In genomic region chr12:104751331-104751813, GRCm38 (mm10) we compare ENCODE assay signal across 8 mouse cellular contexts. TPM values are rescaled to one million over a fixed set of nuclear protein-coding genes. Genes with fewer than 3 reads are reported as not detected.
DNase-seq lines count a peak whose midpoint lies in the region; ATAC-seq and TF ChIP-seq lines count a peak whose summit lies in the region.

No protein-coding gene starts in this region.

- peaks cover 17% of the 10 kb centered on the region; the same call in 1 of the 2 replicates for H3K4me1 ChIP-seq in kidney, adult 2 months (ENCODE audit: control insufficient read depth, insufficient read depth, low read length)
- peaks cover 50% of the 10 kb centered on the region for H3K4me1 ChIP-seq in G1E (ENCODE audit: insufficient read depth, low read depth, low read length)
- H3K4me1 ChIP-seq in embryonic facial prominence, embryonic 11.5 days (ENCODE audit: control insufficient read depth, insufficient read depth, low read length): peaks cover 3% of the 10 kb centered on the region; the same call in 1 of the 2 replicates
- peaks cover 39% of the 10 kb centered on the region for H3K4me1 ChIP-seq in heart, embryonic 15.5 days (replicated peaks)
- peaks cover 31% of the 10 kb centered on the region for H3K4me1 ChIP-seq in limb, embryonic 10.5 days
- H3K4me1 ChIP-seq in midbrain, embryonic 13.5 days (replicated peaks): peaks cover 48% of the 10 kb centered on the region

- H3K4me2 ChIP-seq in embryonic facial prominence, embryonic 11.5 days (ENCODE audit: low read depth, low read length): peak overlapping the region; percentile 79
- H3K4me2 ChIP-seq in heart, embryonic 15.5 days: peak overlapping the region; percentile 92
- peak overlapping the region; percentile 81 for H3K4me2 ChIP-seq in midbrain, embryonic 13.5 days (replicated peaks)

- H3K9ac ChIP-seq in embryonic facial prominence, embryonic 11.5 days (replicated peaks; ENCODE audit: low read length): peak overlapping the region; percentile 98
- H3K9ac ChIP-seq in heart, embryonic 15.5 days: peak overlapping the region; percentile 83
- H3K9ac ChIP-seq in midbrain, embryonic 13.5 days (replicated peaks): peak overlapping the region; percentile 97

- H3K27ac ChIP-seq in kidney, adult 2 months (ENCODE audit: insufficient read depth, low read depth, low read length): peak overlapping the region; percentile 36
- peak overlapping the region; percentile 92 for H3K27ac ChIP-seq in embryonic facial prominence, embryonic 11.5 days (replicated peaks; ENCODE audit: low read depth, low read length)
- peak overlapping the region; percentile 83 for H3K27ac ChIP-seq in heart, embryonic 15.5 days
- H3K27ac ChIP-seq in limb, embryonic 10.5 days: peak overlapping the region; percentile 99
- H3K27ac ChIP-seq in midbrain, embryonic 13.5 days: peak overlapping the region; percentile 93

- no peak for TF ChIP-seq CTCF in kidney, adult 2 months (conservative IDR thresholded peaks at IDR 0.05; ENCODE audit: insufficient read depth, insufficient read length, low read depth, low read length)
- TF ChIP-seq CTCF in G1E (IDR thresholded peaks at IDR 0.05; ENCODE audit: low read depth, low read length): no peak

- H3K4me3 ChIP-seq in kidney, adult 2 months (ENCODE audit: insufficient read depth, low read depth, low read length): peak overlapping the region; percentile 78
- H3K4me3 ChIP-seq in G1E (ENCODE audit: low read depth, low read length): peak overlapping the region; percentile 83
- H3K4me3 ChIP-seq in embryonic facial prominence, embryonic 11.5 days (ENCODE audit: low read depth, low read length): peak overlapping the region; percentile 63
- peak overlapping the region; percentile 86 for H3K4me3 ChIP-seq in heart, embryonic 15.5 days
- peak overlapping the region; percentile 79 for H3K4me3 ChIP-seq in limb, embryonic 10.5 days
- peak overlapping the region; percentile 95 for H3K4me3 ChIP-seq in midbrain, embryonic 13.5 days (replicated peaks)

- no peaks in the 10 kb centered on the region for H3K36me3 ChIP-seq in kidney, adult 2 months (ENCODE audit: control insufficient read depth, insufficient read depth, low read length)
- H3K36me3 ChIP-seq in G1E (replicated peaks): peaks cover 35% of the 10 kb centered on the region
- no peaks in the 10 kb centered on the region; the same call in 1 of the 2 replicates for H3K36me3 ChIP-seq in embryonic facial prominence, embryonic 11.5 days (replicated peaks; ENCODE audit: control insufficient read depth, insufficient read depth, low read depth, low read length)
- H3K36me3 ChIP-seq in heart, embryonic 15.5 days: no peaks in the 10 kb centered on the region
- H3K36me3 ChIP-seq in limb, embryonic 10.5 days: peaks cover 22% of the 10 kb centered on the region
- H3K36me3 ChIP-seq in midbrain, embryonic 13.5 days: 0 out of 2 replicates have a peak, but pooled peaks cover 2% of the 10 kb centered on the region

- under 1% methylated on average over 51 of the region's 52 CpGs for WGBS in kidney, adult 2 months
- under 1% methylated on average over 33 of the region's 52 CpGs for WGBS in embryonic facial prominence, embryonic 11.5 days
- WGBS in heart, embryonic 15.5 days: under 1% methylated on average over 39 of the region's 52 CpGs
- under 1% methylated on average over 52 of the region's 52 CpGs for WGBS in limb, embryonic 10.5 days
- WGBS in midbrain, embryonic 13.5 days: under 1% methylated on average over 44 of the region's 52 CpGs

- TF ChIP-seq POLR2A in kidney, adult 2 months (IDR thresholded peaks at IDR 0.05; ENCODE audit: low read depth, low read length): no peak

- no peak for DNase-seq in kidney, adult 2 months
- DNase-seq in kidney, adult 18-20 months: no peak
- DNase-seq in G1E (ENCODE audit: low spot score): peak; percentile 44
- peak; percentile 35 for DNase-seq in embryonic facial prominence, embryonic 11.5 days (ENCODE audit: low spot score)
- DNase-seq in limb, embryonic 10.5 days (ENCODE audit: low spot score): peak; percentile 74
- DNase-seq in yolk sac, embryonic 10.5 days (ENCODE audit: low spot score): peak; percentile 31

- no peak for ATAC-seq in G1E (ENCODE audit: extremely low read depth, insufficient number of reproducible peaks, low FRiP score, poor library complexity, severe bottlenecking)
- ATAC-seq in embryonic facial prominence, embryonic 11.5 days (replicated peaks; ENCODE audit: insufficient number of reproducible peaks, low FRiP score, low TSS enrichment, low read depth): no peak; the same call in none of the 2 replicates
- ATAC-seq in heart, embryonic 15.5 days (replicated peaks; ENCODE audit: insufficient number of reproducible peaks, insufficient read depth, low FRiP score, low read depth): peak; percentile 31
- ATAC-seq in midbrain, embryonic 13.5 days: no peak; the same call in 1 of the 2 replicates

- H3K27me3 ChIP-seq in kidney, adult 2 months (replicated peaks; ENCODE audit: control insufficient read depth, insufficient read depth, low read length): no peaks in the 10 kb centered on the region
- no peaks in the 10 kb centered on the region for H3K27me3 ChIP-seq in G1E (ENCODE audit: insufficient read depth, low read length)
- no peaks in the 10 kb centered on the region for H3K27me3 ChIP-seq in embryonic facial prominence, embryonic 11.5 days (ENCODE audit: control insufficient read depth, insufficient read depth, low read length)
- H3K27me3 ChIP-seq in heart, embryonic 15.5 days: no peaks in the 10 kb centered on the region
- no peaks in the 10 kb centered on the region for H3K27me3 ChIP-seq in limb, embryonic 10.5 days (ENCODE audit: low read depth, poor library complexity, severe bottlenecking)
- no peaks in the 10 kb centered on the region for H3K27me3 ChIP-seq in midbrain, embryonic 13.5 days

- H3K9me3 ChIP-seq in G1E (replicated peaks): no peaks in the 10 kb centered on the region
- H3K9me3 ChIP-seq in embryonic facial prominence, embryonic 11.5 days (replicated peaks; ENCODE audit: control insufficient read depth, low read length): no peaks in the 10 kb centered on the region
- no peaks in the 10 kb centered on the region for H3K9me3 ChIP-seq in heart, embryonic 15.5 days (replicated peaks)
- no peaks in the 10 kb centered on the region for H3K9me3 ChIP-seq in limb, embryonic 10.5 days (replicated peaks)
- H3K9me3 ChIP-seq in midbrain, embryonic 13.5 days: no peaks in the 10 kb centered on the region

RNA-seq across cellular contexts. Expression of gene Dicer1, which starts 0.4 kb away (rescaled TPM):
- 8.3 and 9.0 TPM in 2 replicates for polyA plus RNA-seq in kidney, adult 2 months (2012; rRNA removed)
- total RNA-seq in G1E (2014; fragmentation: Nextera tagmentation) (129 and 136 TPM in 2 replicates), G1E (2017) (44.1 and 55.4 TPM in 2 replicates)
- polyA plus RNA-seq in G1E (2012): 8.2 and 16.2 TPM in 2 replicates
- polyA plus RNA-seq in embryonic facial prominence, embryonic 11.5 days (2014; fragmentation: Nextera tagmentation; extraction: Ambion mirVana): 29.6 and 31.1 TPM in 2 replicates
- 23.7 and 24.4 TPM in 2 replicates for polyA plus RNA-seq in heart, embryonic 15.5 days (2015; fragmentation: Nextera tagmentation; extraction: Ambion mirVana)
- polyA plus RNA-seq in limb, embryonic 10.5 days (2016; fragmentation: Nextera tagmentation; extraction: Ambion mirVana): 50.3 and 58.5 TPM in 2 replicates
- 52.3 and 53.9 TPM in 2 replicates for polyA plus RNA-seq in midbrain, embryonic 13.5 days (2015; fragmentation: Nextera tagmentation; extraction: Ambion mirVana)

Comparison
In these comparisons a context has a peak if more than half of its experiments do, and no peak if none do; other contexts are left out.
1. DNase-seq: peak in G1E (single experiment), embryonic facial prominence, embryonic 11.5 days (single experiment), limb, embryonic 10.5 days (single experiment) and yolk sac, embryonic 10.5 days (single experiment); none in kidney, adult 2 months (single experiment) and kidney, adult 18-20 months (single experiment).
2. H3K27ac ChIP-seq: peak in every context shown above with its lines; median percentile 99 in limb, embryonic 10.5 days; 93 in midbrain, embryonic 13.5 days; 92 in embryonic facial prominence, embryonic 11.5 days; 83 in heart, embryonic 15.5 days; 36 in kidney, adult 2 months.
3. Peak in every context shown above with its lines, with median percentiles within 50 percentile points of each other: H3K4me3 ChIP-seq, H3K4me2 ChIP-seq and H3K9ac ChIP-seq.